Mouse (Mus musculus) cerebellum, postnatal 4 days (tissue): ENCODE data around the gene Gm4297.
"Not testable (repeated sequence)": the region's sequence is repeated elsewhere in the genome, so short reads cannot be mapped to it uniquely, and the experiment has no call there.

Source experiments
- DNase-seq, 2 experiments: peaks; one replicate each; pipeline ENCODE4 v3.0.0; 2022; ENCODE audit warnings: low spot score in 2 of 2, mixed read lengths in 1 of 2

The Gm4297 gene

GRCm38 (mm10) chrX:24574795-24575194, at the start of gene Gm4297:
TSS of gene Gm4297 (minus strand) at chrX:24574895.
- not testable (repeated sequence) for DNase-seq
